Mouse (Mus musculus): ENCODE data around the gene Ccdc92. TPM values are rescaled to one million over a fixed set of nuclear protein-coding genes. Genes with fewer than 3 reads are reported as not detected.

The Ccdc92 gene
- polyA plus RNA-seq, 1 experiment from 2014 or later = 12.1 TPM

- H3K4me1 ChIP-seq = 0 out of 2 replicates have a peak, but pooled peaks cover 4% of the 10 kb centered on the region
- WGBS = 89% methylated on average over 6 of the region's 6 CpGs
- H3K27me3 ChIP-seq (replicated peaks; ENCODE audit: low read depth, poor library complexity, severe bottlenecking) = no peaks in the 10 kb centered on the region
- no peak overlapping the region for H3K27ac ChIP-seq (replicated peaks)
- DNase-seq (ENCODE audit: low spot score) = no peak
- no peaks in the 10 kb centered on the region for H3K9me3 ChIP-seq
- H3K4me3 ChIP-seq = no peak overlapping the region
- H3K36me3 ChIP-seq (replicated peaks) = peaks cover 97% of the 10 kb centered on the region
These were observed 17.6 kb upstream of the Ccdc92 start for GRCm38 (mm10) chr5:124879801-124880200.

DNA sequence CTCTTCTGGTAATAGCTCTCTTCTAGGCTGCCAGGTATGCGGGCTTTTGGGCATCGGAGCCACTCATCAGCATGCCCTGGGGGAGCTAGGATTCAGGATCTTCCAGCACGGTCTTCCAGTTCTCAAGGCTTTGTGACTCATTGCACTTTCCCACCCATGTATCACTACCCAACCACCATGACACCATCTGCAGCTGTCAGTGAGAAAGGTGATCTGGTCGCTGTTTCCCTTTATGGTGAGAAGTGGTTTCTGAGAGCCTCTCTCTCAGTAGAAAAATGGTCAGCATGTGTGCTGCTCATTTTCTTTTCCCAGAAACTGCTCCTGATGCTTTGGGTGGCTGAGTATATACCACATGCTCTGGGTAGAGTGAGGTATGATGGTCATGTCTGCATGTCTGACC lies 17.0 kb upstream of the Ccdc92 start:
- no peaks in the 10 kb centered on the region for H3K27me3 ChIP-seq (replicated peaks; ENCODE audit: low read depth, poor library complexity, severe bottlenecking)
- H3K4me3 ChIP-seq = no peak overlapping the region
- H3K36me3 ChIP-seq (replicated peaks) = peaks cover 97% of the 10 kb centered on the region
- WGBS = 93% methylated on average over 4 of the region's 4 CpGs
- H3K27ac ChIP-seq (replicated peaks) = no peak overlapping the region
- H3K9me3 ChIP-seq = no peaks in the 10 kb centered on the region
- H3K4me1 ChIP-seq = 0 out of 2 replicates have a peak, but pooled peaks cover 4% of the 10 kb centered on the region
- DNase-seq (ENCODE audit: low spot score) = no peak

GRCm38 (mm10) chr5:124873890-124874601 lies 11.8 kb upstream of the Ccdc92 start:
- 94% methylated on average over 6 of the region's 6 CpGs for WGBS
- no peaks in the 10 kb centered on the region for H3K9me3 ChIP-seq
- no peak overlapping the region for H3K4me3 ChIP-seq
- peaks cover 96% of the 10 kb centered on the region for H3K36me3 ChIP-seq (replicated peaks)
- peaks cover 15% of the 10 kb centered on the region; the same call in 1 of the 2 replicates for H3K4me1 ChIP-seq
- DNase-seq (ENCODE audit: low spot score) = no peak
- H3K27ac ChIP-seq (replicated peaks) = no peak overlapping the region
- H3K27me3 ChIP-seq (replicated peaks; ENCODE audit: low read depth, poor library complexity, severe bottlenecking) = no peaks in the 10 kb centered on the region

DNA sequence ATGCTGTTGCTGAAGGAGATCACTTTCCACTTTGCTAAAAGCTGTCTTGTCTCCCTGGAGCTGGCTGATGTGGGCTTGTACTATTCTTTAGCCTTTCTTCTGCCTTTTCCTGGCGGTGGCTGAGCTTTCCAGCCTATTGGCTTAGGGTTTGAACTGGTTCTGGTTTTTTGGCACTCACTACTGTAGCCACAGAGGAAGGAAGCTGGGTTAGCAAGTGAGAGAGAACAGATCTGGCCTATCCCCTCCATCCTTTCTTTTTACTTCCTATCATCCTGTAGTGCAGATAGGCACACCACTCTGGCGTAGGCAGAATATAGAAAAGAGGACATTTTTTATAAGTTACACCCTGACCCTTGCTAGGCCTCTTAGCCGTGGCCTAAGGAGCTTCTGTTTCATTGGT lies 10.9 kb upstream of the Ccdc92 start:
- Histone ChIP-seq H3K9me3 (no peaks in the 10 kb centered on the region), H3K4me3 (no peak overlapping the region), H3K36me3 (replicated peaks) (peaks cover 96% of the 10 kb centered on the region), H3K4me1 (peaks cover 15% of the 10 kb centered on the region; the same call in 1 of the 2 replicates), H3K27ac (replicated peaks) (no peak overlapping the region), H3K27me3 (replicated peaks; ENCODE audit: low read depth, poor library complexity, severe bottlenecking) (no peaks in the 10 kb centered on the region)
- WGBS = 90% methylated on average over 3 of the region's 3 CpGs
- no peak for DNase-seq (ENCODE audit: low spot score)

DNA sequence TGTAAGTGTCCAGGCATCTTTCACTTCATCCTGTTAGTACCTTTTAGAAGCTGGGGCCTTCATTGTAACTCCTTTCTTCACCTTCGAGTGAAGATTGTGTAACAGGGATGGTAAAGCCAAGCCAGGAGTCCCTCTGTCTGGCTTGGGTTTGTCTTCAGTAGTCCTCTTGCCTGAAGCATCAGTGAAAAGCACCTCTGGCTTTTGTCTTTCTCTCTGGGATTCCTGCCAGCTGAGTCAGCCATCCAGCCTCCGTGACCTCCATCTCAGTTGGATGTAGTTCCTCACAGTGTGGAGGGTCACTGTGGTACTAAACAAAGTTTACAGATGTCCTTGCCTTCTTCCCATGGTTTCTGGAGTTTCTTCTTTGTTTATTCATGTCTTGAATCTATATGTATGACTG lies 9.8 kb upstream of the Ccdc92 start:
- H3K4me3 ChIP-seq = no peak overlapping the region

DNA sequence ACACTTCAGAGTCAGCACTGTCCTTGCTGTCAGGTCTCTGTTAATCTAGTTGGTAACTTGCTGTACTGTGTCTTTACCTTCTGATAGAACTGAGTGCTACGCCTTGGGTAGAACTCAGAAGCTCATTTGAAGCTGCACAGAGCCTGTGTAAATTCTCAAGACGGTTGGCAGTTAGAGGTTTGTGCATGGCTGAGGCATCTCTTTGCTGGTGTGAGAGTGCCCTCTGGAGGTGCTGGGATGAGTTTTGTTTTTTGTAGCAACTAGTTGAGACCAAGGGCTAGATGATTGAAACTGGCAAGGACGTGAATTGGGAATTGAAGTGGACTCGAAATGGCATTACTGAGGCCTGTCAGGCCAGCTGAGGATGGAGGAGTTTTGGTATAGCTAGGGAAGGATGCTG lies 6.8 kb upstream of the Ccdc92 start:
- Histone ChIP-seq H3K27me3 (replicated peaks; ENCODE audit: low read depth, poor library complexity, severe bottlenecking) (no peaks in the 10 kb centered on the region), H3K4me1 (peaks cover 30% of the 10 kb centered on the region), H3K36me3 (replicated peaks) (peaks cover 89% of the 10 kb centered on the region), H3K9me3 (no peaks in the 10 kb centered on the region), H3K27ac (replicated peaks) (no peak overlapping the region), H3K4me3 (no peak overlapping the region)
- 55% methylated on average over 4 of the region's 4 CpGs for WGBS
- DNase-seq (ENCODE audit: low spot score) = peak; percentile 54

More for the DNA sequence above, 9.8 kb upstream of the Ccdc92 start:
- no peak for DNase-seq (ENCODE audit: low spot score)
- Histone ChIP-seq H3K9me3 (no peaks in the 10 kb centered on the region), H3K27me3 (replicated peaks; ENCODE audit: low read depth, poor library complexity, severe bottlenecking) (no peaks in the 10 kb centered on the region), H3K27ac (replicated peaks) (no peak overlapping the region), H3K36me3 (replicated peaks) (peaks cover 96% of the 10 kb centered on the region), H3K4me1 (peaks cover 18% of the 10 kb centered on the region; the same call in 1 of the 2 replicates)
- WGBS = 80% methylated on average over 2 of the region's 2 CpGs

DNA sequence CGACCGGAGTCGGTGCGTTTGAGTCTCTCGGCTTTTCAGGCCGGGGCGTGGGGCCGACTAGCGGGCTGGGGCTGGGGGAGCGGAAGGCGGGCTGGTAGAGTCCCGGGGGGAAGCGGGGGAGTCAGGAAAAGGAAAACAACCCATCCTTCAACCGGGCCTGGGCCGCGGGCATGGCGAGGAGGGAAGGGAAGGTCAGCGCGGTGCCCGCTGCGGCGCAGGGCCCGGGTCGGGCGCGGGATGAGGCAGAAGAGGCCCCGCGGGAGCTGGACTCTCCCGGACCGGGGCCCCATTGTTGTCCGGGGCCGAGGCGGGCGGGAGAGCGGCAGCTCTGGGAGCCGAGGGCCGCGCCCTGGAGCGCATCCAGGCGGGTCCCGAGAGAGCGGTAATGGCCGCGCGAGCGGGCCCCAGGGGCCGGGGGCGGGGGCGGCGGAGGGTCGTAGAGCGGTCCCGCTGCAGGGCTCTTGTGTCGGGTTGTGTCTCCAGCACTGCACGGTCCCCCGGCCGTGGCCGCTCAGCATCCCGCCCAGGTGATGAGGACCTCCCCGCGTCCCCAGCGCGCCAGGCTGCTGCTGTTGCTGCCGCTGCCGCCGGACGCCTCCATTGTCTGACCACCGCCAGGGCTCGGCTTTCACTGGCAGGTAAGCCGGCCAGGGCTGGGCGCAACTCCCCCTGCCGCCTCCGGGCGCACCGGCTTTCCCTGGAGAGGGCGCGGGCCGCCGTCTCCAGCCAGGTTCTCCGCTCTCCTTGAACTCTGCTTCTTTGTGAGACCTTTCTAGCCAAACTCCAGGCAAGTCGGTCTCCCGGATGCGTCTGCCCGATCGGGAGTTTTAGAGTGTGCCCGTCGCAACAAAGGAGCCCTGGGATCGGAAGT lies 882 bp upstream of the Ccdc92 start:
- Histone ChIP-seq H3K9me3 (no peaks in the 10 kb centered on the region), H3K27me3 (replicated peaks; ENCODE audit: low read depth, poor library complexity, severe bottlenecking) (peaks cover 37% of the 10 kb centered on the region), H3K4me1 (peaks cover 36% of the 10 kb centered on the region), H3K27ac (replicated peaks) (peak overlapping the region; percentile 95), H3K4me3 (peak overlapping the region; percentile 86), H3K36me3 (replicated peaks) (peaks cover 31% of the 10 kb centered on the region)
- under 1% methylated on average over 88 of the region's 88 CpGs for WGBS
- peak; percentile 73 for DNase-seq (ENCODE audit: low spot score)

- Histone ChIP-seq H3K27me3 (replicated peaks; ENCODE audit: low read depth, poor library complexity, severe bottlenecking) (peaks cover 37% of the 10 kb centered on the region), H3K36me3 (replicated peaks) (peaks cover 14% of the 10 kb centered on the region), H3K4me1 (peaks cover 28% of the 10 kb centered on the region), H3K9me3 (no peaks in the 10 kb centered on the region), H3K4me3 (peak overlapping the region; percentile 86), H3K27ac (replicated peaks) (peak overlapping the region; percentile 95)
- under 1% methylated on average over 33 of the region's 33 CpGs for WGBS
- DNase-seq (ENCODE audit: low spot score) = peak; percentile 50
These were observed 761 bp downstream of the Ccdc92 start for GRCm38 (mm10) chr5:124861463-124861862.

DNA sequence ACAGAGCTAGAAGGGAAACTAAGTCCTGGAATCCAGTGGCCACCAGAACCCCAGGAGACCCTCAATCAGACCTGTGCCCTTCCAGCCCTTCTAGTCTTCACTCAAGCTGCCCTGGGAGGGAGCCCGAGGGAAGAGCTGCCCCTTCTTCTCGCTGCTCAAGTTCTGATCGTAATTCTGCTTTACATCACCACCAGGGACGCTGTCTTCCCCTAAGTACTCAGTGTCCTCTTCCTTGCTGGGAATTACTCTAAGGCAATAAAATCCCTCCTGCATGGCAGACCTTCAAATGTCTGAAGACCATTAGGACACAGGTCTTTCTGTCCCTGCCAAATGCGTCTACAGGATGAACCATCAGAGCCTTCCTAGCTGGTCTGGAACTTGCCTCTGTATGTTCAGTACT lies 2.2 kb downstream of the Ccdc92 start:
- Histone ChIP-seq H3K4me1 (peaks cover 27% of the 10 kb centered on the region), H3K9me3 (no peaks in the 10 kb centered on the region), H3K4me3 (no peak overlapping the region), H3K27ac (replicated peaks) (no peak overlapping the region), H3K36me3 (replicated peaks) (peaks cover 4% of the 10 kb centered on the region), H3K27me3 (replicated peaks; ENCODE audit: low read depth, poor library complexity, severe bottlenecking) (peaks cover 37% of the 10 kb centered on the region)
- WGBS = 19% methylated on average over 5 of the region's 5 CpGs
- peak; percentile 23 for DNase-seq (ENCODE audit: low spot score)

- 93% methylated on average over 4 of the region's 4 CpGs for WGBS
- DNase-seq (ENCODE audit: low spot score) = no peak
These were observed 8.0 kb downstream of the Ccdc92 start for GRCm38 (mm10) chr5:124854202-124854601.

DNA sequence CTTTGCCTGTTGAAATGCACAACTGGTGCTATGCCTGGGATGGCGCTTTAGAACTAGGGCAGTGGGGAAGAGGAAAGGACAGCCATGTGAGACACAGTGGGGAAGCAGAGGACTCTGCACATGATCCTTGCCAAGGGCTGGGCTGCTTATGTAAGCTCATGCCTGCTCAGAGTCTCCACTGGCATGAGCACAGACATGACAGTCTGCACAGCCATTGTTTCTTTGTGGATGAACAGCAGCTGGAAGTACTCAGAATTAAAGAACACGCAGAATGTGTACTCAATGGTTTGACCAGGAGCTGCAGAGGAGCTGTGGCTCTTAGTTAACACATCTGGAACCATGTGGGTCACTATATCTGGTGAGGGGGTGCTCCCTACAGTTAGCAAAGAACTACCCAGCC lies 9.1 kb downstream of the Ccdc92 start:
- no peak for DNase-seq (ENCODE audit: low spot score)
- 90% methylated on average over 2 of the region's 2 CpGs for WGBS
- Histone ChIP-seq H3K4me1 (peaks cover 20% of the 10 kb centered on the region), H3K27ac (replicated peaks) (no peak overlapping the region), H3K4me3 (no peak overlapping the region), H3K36me3 (replicated peaks) (no peaks in the 10 kb centered on the region), H3K9me3 (no peaks in the 10 kb centered on the region), H3K27me3 (replicated peaks; ENCODE audit: low read depth, poor library complexity, severe bottlenecking) (no peaks in the 10 kb centered on the region)

More at GRCm38 (mm10) chr5:124854202-124854601, 8.0 kb downstream of the Ccdc92 start:
- H3K4me3 ChIP-seq = no peak overlapping the region
- no peaks in the 10 kb centered on the region for H3K9me3 ChIP-seq
- H3K27ac ChIP-seq (replicated peaks) = no peak overlapping the region
- no peaks in the 10 kb centered on the region for H3K36me3 ChIP-seq (replicated peaks)
- H3K4me1 ChIP-seq = peaks cover 20% of the 10 kb centered on the region
- peaks cover 9% of the 10 kb centered on the region for H3K27me3 ChIP-seq (replicated peaks; ENCODE audit: low read depth, poor library complexity, severe bottlenecking)

DNA sequence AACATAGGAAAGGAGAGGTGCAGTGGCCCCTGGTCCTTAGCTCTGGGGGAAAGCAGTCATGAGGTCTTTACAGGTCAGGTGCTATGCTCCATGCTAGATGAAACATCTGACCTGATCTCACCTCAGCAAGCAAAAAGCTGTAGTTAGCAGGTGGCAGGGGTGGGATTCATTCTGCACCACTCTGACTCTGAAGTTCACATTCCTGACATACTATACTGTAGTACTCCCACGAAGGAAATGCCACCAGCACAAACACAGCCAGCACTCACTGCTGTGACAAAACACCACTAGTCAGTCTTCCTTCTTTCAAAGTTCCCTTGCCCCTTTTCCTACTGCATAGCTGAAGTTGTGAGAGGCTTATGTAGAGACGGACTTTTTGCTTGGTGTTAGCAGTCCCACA lies 9.9 kb downstream of the Ccdc92 start:
- H3K9me3 ChIP-seq = no peaks in the 10 kb centered on the region
- 43% methylated on average over 2 of the region's 2 CpGs for WGBS
- DNase-seq (ENCODE audit: low spot score) = no peak

More for the DNA sequence above, 9.9 kb downstream of the Ccdc92 start:
- Histone ChIP-seq H3K36me3 (replicated peaks) (no peaks in the 10 kb centered on the region), H3K4me3 (no peak overlapping the region), H3K27me3 (replicated peaks; ENCODE audit: low read depth, poor library complexity, severe bottlenecking) (no peaks in the 10 kb centered on the region), H3K4me1 (peaks cover 24% of the 10 kb centered on the region), H3K27ac (replicated peaks) (no peak overlapping the region)

All from embryonic facial prominence, embryonic 10.5 days (tissue).